Mouse (Mus musculus) spleen, postnatal 4 days (tissue): ENCODE results near the gene Ebf3.

ENCODE experiments used
- DNase-seq, 2 experiments: peaks; one replicate each; pipeline ENCODE4 v3.0.0; 2022; ENCODE audit warnings: low spot score in 2 of 2

The Ebf3 gene

DNA sequence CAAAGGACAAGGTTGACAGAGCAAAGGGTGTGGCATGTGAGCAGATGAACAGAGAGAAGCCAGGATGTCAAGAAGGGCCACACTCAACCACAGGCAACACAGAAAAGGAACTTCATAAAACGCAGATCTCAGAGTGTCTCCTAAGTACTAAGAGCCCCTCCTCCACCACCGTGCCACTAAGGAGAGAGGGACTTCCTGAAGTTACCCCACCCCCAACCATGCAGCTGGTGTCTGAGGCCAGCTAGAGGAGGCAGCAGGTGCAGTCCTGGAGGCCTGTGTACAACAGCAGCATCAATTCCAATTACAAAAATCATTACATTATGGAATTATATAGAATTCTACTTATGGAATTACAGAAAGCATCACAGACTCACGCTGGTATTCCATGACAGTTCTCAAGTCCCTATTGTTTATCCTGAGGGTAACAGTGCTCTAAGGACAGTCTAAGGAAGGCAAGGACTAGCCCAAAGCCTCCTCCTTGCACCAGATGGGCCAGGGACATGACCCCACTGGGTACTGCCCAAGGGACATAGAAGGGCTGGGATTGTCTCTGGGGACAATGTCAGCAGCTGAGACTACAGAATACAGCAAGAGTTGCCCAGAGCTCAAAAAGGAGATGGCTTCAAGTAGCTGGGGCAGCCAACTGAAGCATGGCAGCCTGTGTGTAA is 24.8 kb downstream of the Ebf3 start:
- DNase-seq: no peak

DNA sequence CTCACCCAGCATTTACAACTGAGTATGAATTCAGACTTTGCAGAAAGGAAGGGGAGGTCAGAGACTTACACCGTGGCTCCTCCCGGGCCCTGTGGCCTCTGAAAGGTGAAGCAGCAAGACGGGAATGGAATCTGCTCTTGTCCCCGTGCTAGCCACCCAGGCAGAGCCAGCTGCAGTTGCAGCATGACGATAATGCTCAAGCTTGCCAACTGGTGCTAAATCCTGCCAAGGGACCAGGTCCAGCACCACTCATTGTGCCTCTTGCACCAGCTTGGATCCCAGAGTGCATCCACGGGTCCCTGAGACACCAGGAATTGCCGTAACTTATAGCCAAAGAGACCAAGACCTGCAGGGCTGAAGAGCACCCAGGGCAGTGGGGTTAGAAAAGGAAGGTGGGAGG is 36.1 kb downstream of the Ebf3 start:
- DNase-seq: no peak

GRCm38 (mm10) chr7:137277713-137278112 is 36.5 kb downstream of the Ebf3 start:
- DNase-seq: no peak

GRCm38 (mm10) chr7:137272252-137272651 is 42.0 kb downstream of the Ebf3 start:
- DNase-seq: no peak

- no peak for DNase-seq
These were observed 45.6 kb downstream of the Ebf3 start for GRCm38 (mm10) chr7:137268452-137269155.

DNA sequence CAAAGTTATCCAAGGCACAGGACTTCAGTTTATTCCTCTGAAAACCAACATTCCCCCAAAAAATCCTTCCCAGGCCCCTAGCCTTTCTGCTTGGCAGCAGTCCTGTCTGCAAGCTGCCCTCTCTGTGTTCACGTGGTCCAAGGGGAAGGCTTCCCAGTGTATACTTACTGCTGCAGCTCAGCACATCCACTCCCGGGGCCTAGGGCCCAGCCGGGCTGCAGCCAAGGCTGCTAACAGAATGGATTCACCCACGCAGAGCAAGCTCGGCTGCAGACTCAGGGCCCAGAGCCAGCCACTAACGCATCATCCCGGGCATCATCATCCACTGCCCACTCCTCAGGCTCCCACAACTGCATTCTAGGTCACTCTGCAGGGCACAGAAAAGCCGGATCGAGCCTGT is 46.8 kb downstream of the Ebf3 start:
- DNase-seq: no peak

DNA sequence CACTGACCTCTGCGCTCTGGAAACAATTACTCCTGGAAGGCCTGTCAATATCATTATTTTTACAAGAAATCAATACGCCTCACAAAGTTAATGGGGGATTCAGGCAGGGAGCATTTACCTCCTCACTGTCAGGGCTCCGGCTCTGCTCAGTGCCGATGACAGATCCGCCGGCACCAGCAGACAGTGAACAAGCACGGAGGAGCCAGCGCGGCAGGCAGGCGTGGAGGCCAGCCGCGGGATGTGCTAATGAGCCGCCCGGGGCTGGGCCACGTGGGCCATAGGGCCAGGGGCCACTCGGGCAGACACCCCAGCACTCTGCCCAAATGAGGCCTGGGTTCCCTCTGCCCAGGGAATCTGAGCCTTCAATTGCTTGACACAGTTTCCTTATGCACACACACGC is 47.7 kb downstream of the Ebf3 start:
- no peak for DNase-seq

DNA sequence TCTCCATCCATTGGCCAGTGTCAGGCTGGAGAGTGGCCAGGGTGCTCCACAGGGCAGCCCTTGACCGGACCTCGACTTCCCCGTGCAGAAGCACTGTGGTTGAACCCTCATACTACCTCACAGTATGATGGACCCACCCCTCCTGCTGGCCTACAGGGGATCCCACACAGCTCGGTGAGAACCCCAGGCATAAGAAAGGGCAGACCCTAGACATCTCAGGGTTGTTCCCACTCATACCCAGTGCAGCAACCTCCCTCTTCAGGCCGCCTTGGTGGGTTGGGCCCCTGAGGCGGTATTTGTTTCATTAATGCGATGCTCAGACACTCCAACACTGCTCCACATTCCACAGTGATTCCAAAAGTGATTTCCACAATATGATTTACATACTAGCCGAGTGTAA is 51.9 kb downstream of the Ebf3 start:
- peak in 1 of 2 experiments; percentile 54 for DNase-seq

GRCm38 (mm10) chr7:137246213-137246872 is 67.9 kb downstream of the Ebf3 start:
- DNase-seq: peak; percentile 34 to 71

- DNase-seq: no peak
These were observed 69.4 kb downstream of the Ebf3 start for GRCm38 (mm10) chr7:137244839-137245238.

GRCm38 (mm10) chr7:137240481-137240880 is 73.8 kb downstream of the Ebf3 start:
- DNase-seq: no peak

DNA sequence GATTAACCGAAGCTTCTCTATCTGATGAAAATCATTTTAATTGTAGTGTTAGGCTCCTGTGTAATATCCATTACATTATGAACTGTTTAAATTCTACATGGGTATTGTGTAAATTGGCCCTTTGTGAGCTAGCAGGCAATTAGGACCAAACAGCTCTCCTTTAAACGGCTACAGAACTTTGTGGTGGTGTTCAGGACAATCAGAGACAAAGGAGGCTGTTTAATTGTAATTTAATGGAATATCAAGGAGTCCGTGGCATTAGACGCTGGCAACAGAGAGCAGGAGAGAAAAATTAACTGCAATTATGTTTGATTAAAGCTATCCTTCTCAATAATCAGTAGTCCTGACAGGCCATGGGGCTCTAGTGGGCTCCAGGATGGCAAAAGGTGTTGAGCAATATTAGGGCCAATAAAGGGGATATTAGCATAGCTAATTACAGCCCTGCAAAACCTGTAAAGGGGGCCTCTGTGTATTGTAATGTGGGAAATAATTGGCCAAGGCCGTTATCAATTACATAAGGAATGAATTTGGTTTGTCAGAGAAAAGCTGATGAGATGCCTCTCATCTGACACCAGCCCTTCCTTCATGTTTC is 74.6 kb downstream of the Ebf3 start:
- DNase-seq: no peak

DNA sequence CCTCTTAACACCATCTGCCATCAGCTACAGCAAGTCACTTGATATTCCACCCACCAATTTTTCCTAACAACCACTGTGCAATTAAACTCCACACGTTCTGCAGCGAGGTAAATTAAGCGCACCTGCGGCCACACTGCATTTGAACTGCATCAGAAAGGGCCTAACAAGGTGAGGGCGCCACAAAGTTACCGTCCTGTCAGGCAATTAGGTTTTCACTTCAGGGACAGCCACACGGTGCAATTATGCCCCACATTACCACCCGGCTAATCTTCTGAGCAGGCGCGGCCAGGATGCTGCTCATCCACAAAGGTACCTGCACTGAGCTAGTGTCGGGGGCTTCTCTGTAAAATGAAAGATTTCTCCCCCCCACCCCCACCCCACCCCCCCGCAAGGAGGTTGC is 76.8 kb downstream of the Ebf3 start:
- DNase-seq: no peak

- no peak for DNase-seq
These were observed 90.4 kb downstream of the Ebf3 start for GRCm38 (mm10) chr7:137223823-137224222.

DNA sequence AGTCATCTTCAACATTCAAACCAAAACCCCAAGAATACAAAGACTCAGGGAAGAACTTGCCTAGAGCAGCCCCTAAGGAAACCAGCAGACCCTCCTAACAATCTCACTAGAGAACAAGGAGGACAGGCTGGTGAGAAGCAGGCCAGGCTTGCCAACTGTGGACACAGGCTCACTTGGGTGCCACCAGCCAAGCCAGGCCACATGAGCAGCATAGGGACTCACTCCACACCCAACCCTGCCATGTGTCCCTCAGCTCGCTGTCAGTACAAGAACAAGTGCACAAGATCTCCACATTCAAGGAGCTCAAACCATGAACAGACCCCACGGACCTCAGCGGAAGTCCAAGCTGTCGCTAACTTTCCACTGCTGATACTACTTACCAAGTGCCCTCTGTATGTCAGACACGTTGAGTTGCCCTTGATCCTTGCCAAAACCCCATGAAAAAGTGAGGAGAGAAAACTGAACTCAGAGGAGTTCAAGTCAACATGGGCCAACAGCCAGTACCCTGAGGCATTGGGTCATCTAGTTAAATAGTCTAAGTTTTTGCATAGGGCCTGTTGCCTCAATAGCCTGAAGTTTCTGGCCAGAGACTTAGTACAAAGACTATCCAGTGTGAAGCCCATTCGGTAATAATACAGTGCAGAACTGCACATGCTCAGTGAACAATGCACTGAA is 91.3 kb downstream of the Ebf3 start:
- no peak for DNase-seq

DNA sequence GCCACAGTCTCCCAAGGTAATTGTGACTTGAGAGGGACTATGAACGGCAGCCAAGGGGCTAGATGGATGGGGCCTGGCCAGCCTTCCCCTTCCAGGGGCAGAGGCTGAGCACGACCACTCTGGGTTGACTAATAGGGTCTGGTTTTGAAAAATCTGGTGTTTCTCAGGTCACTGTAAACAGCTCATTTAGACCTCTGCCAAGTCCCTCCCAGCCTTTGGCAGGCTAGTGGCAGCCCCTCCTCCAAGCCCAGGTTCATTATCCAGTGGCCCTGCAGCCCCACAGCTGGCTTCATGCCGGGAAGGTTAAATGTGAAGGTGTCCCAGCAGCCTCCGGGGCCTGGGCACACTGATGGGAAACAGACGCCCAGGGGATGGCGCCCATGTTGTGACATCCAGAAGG is 92.6 kb downstream of the Ebf3 start:
- DNase-seq: no peak

GRCm38 (mm10) chr7:137220436-137220835 is 93.8 kb downstream of the Ebf3 start:
- DNase-seq: no peak

GRCm38 (mm10) chr7:137218706-137219105 is 95.5 kb downstream of the Ebf3 start:
- DNase-seq: no peak

GRCm38 (mm10) chr7:137213444-137213843 is 100.8 kb downstream of the Ebf3 start:
- DNase-seq: no peak

GRCm38 (mm10) chr7:137211332-137211731 is 102.9 kb downstream of the Ebf3 start:
- no peak for DNase-seq

- DNase-seq: no peak
These were observed 104.4 kb downstream of the Ebf3 start for GRCm38 (mm10) chr7:137209688-137210345.

DNA sequence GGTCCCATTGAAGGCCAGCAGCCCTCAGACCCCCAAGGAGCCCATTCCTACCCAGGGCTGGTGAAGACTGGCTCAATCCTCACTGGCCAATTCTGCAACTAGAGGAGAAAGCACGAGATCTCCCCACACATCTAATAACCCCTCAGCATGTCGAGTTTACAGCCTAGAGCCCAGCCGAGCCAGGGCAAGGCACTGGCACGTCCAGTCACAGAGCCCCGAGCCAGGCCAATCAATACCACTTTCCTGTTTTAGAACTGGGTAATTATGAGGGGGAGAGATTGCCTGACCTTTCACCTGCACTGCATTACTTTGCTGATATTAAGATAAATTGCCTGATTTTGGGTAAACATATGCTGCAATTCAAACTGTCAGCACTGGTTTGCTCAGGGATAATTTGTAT is 105.7 kb downstream of the Ebf3 start:
- no peak for DNase-seq
